Mouse (Mus musculus) testis, postnatal 14 days (tissue): Measurements from ENCODE around the gene Rnaseh2c.

Source experiments
- DNase-seq: peaks from one replicate; pipeline ENCODE4 v3.0.0; 2021; ENCODE audit warnings: low spot score

The Rnaseh2c gene

DNA sequence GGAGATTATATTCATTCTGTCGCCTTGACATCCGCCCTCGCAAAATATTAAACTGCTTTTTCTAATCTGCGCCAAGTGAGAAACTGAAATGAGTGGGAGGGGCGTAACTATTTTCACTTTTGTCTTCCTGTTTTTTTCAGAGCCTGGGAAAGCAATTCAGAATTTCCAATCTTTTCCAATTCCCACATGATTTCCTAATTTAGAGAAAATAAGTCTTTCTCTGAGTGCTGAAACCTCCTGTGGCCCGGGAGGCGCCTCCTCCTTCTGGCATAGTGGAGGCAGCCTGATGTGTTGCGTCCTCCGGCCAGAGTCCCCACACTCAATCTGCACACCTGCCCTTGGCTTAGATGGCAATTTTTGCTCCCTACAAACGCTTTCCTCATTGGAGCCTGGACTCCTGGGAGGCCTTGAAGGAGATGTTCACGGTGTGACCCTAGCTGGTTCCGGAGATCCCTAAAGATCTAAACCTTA lies 34.9 kb downstream of the Rnaseh2c start:
- no peak for DNase-seq

DNA sequence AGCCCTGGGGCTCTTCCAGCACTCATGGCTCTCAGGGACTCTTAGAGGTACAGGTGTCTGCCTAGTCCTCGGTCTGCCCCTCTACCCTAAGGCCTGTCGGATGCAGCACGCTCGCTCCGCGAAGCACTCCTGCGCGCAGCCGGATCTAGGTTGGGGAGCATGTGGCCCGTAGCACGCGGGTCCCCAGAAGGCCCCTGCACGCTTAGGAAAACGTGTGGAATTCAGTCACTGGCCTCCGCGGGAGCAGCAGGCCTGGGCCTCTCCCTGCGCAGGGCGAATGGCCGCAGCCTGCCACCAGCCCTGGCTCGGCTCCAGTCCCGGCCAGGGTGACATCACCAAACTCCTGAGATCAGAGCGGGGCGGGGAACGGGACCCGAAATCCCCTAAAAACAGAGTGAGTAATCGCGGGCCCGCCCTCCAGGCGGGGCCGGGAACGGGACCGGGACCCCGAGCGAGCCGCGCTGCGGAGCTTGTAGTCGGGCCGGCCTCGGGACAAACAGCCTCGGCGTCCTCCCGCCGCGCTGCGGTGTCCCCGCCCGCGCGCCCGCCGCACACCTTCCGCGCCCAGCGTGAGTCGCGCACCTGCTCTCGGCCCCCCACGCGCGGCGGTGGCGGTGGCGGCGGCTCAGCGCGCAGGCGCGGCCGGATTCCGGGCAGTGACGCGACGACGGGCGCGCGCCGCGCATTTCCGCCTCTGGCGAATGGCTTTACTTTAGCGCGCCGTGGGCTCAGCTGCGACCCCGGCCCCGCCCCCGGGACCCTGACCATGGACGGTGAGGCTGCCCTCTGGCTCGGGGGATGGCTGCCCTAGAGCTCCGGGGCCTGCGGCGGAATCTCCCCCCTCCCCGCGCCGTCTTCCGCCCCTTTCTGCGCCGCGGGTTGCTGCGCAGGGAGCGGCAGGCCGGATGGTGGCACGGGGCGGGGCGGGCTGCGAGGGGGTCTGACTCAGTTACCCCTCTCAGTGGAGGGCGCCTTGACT lies 35.7 kb downstream of the Rnaseh2c start, which contains the start of gene Rela:
Gene Rela (plus strand): TSS at position 415 of the 979 bp plus-strand sequence.
- peak; percentile 87 for DNase-seq

DNA sequence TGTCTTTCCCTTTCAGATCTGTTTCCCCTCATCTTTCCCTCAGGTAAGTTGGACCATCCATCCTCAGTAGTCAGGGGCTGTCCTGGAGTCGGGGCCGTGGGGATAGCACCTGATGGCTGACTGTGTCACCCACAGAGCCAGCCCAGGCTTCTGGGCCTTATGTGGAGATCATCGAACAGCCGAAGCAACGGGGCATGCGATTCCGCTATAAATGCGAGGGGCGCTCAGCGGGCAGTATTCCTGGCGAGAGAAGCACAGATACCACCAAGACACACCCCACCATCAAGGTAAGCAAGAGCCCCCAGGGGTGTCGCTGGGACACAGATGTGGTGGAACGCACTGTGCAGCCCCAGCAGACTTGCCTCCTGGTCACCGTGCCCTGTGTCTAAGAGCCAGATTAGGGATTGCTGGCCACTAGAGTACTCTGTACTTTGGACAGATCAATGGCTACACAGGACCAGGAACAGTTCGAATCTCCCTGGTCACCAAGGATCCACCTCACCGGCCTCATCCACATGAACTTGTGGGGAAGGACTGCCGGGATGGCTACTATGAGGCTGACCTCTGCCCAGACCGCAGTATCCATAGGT lies 36.8 kb downstream of the Rnaseh2c start:
- DNase-seq: no peak

DNA sequence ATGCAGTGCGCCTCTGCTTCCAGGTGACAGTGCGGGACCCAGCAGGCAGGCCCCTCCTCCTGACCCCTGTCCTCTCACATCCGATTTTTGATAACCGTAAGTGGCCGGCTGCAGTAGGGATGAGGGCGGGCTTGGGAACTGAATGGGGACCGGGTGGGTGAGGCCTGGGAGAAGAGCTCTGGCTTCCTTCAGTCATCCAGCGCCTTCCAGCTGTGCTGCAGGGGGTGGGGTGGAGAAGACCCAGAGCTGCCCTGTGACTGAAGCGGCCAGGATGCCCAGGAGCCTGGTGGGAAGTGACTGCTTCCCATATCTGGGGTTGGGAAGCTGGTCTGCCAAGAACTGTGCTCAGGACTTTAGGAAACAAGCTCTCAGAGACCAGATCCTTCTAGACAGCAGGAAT lies 38.7 kb downstream of the Rnaseh2c start:
- no peak for DNase-seq

- no peak for DNase-seq
Measured at GRCm38 (mm10) chr19:5641021-5641420, 39.3 kb downstream of the Rnaseh2c start.

- DNase-seq: no peak
Measured at GRCm38 (mm10) chr19:5641641-5642040, 40.0 kb downstream of the Rnaseh2c start.

DNA sequence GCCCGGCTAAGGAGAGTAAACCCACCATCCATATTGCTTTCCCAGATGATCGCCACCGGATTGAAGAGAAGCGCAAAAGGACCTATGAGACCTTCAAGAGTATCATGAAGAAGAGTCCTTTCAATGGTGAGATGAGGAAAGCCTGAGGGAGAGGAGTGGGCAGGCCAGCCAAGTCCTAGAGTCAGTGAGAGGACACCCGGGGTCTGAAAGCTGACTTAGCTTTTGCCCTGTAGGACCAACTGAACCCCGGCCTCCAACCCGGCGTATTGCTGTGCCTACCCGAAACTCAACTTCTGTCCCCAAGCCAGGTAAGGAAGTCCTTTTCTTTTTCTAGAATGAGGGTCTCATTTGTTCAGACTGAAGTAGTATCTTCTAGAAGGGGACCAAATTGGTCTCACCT lies 43.6 kb downstream of the Rnaseh2c start:
- DNase-seq: no peak

GRCm38 (mm10) chr19:5646731-5647330 lies 45.2 kb downstream of the Rnaseh2c start:
- DNase-seq: no peak

DNA sequence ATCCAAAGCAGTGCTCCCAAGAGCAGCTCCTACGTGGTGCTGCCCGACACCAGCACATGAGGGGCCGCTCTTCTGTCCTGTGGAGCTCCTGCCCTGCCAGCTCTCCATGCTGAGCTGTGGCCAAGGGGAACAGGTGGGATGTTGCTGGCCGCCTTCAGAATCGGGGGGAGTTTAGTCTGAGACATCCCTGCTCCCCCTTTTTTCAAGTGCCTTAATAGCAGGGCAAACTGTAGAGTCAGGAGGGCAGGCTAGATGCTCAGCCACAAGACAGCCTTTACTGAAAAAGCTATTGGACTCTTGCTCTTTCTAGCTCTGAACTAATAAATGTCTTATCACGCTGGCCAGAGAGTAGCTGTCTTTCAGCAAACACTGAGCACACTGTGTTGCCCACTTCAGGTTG lies 46.1 kb downstream of the Rnaseh2c start:
- no peak for DNase-seq

DNA sequence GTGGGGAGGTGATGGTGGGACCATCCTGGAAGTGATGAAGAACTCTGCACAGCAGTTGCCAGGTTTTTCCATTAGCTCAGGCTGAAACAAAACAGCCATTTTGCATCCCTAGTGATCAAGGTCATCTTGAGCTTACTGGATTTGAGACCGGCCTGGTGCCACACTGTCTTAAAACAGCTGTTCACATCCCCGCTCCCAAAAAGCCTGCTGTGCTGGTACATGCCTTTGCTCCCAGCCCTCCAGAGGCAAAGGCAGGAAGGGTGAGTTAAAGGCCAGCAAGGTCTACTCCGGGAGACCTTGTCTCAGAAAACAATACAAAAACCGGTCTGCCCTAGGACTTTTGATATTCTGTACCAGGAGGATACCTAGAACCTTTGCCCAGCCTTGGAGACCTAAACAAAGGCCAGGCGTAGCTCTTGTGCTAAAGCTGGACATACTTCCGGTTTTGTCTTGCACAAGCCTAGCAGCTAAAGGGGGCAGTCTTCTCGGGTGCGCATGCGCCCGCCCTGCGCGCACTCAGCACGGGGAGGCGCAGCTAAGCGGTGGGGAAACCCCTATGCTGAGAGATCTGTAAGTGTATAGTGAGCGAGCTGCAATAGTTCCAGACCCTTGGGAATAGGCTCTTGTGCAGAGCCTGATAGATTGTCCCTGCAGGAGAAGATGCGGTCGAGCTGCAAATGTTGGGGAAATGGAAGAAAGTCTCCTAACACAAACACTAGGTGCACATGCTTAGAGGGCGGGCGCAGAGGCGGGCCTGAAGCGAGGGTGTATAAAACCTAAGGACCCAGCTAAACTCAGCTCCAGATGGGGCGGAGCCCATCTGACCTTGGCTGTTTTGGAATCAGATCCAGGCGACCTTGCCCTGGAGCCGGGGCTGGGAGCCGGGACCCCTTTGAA lies 47.0 kb downstream of the Rnaseh2c start:
- peak; percentile 78 for DNase-seq

DNA sequence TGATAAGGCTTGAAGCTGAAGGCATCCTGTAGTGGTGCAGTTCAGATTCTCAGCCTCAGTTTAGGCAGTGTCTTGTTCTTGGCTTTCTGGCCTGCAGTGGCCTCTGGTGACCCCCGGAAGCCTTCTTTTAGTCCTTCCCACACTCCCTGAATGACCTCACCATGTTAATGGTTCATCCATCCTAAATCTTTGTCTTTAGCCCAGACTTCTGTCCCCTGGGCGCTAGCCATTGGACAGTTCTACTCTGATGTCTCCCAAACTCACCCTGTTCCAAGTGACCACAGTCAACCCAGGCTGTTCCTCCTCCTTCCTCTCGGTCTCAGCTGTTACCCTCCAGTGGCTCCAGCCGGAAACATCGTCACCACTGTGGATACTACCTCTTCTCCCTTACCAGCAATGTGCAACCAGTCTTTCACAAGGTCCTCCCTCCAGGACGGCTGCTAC lies 47.6 kb downstream of the Rnaseh2c start:
- DNase-seq: no peak

DNA sequence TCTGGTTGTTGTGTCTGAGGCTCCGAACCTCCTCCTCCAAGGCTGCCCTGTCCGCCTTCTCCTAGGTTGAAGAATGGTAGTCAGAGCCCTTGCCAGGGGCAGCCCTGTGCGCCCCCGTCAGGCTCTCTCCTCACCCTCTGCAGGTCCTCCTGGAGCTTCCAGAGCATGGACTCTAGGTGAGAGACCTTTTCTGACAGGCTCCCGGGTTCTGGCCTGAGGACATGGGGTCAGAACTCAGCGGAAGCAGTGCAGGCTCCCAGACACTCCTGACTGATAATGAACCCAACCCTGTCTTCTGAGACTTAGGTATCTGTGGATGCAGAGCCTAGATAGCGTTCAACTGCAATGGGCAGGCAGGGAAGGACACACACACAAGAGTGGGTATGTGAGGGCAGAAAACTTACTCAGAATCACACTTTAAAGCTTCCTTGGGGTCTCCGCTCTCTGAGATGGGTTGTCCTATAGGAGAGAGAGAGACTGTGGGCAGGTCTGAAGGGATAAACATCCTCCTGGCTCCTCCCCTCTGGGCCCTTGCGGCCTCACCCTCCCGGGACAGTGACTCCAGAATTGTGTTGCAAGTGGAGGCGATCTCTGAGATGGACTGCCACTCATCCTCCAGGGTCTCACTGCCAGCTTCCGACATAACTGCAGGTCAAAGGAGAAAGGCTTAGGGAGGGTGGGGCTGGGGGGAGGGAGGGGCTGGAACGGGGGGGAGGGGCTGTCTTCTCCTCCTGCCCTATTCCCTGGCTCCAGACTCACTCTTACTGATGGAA lies 50.0 kb downstream of the Rnaseh2c start:
- DNase-seq: no peak

- no peak for DNase-seq
Measured at GRCm38 (mm10) chr19:5652570-5652969, 50.9 kb downstream of the Rnaseh2c start.

- DNase-seq: peak; percentile 20
Measured at GRCm38 (mm10) chr19:5653969-5654719, 52.5 kb downstream of the Rnaseh2c start.

- no peak for DNase-seq
Measured at GRCm38 (mm10) chr19:5654720-5655298, 53.1 kb downstream of the Rnaseh2c start.
